Mouse (Mus musculus): ENCODE measurements at regions not wholly inside any gene's neighbourhood (a gene's known extent, or its start where the extent isn't known, plus 50 kb on each side); places are given as distances from the start of the nearest gene placed in this dataset.

- no peak for DNase-seq
These were observed 68.0 kb upstream of the Smyd2 start for GRCm38 (mm10) chr1:189990046-189990622.

GRCm38 (mm10) chr1:189989376-189989775 lies 67.2 kb upstream of the Smyd2 start:
- DNase-seq, result no peak

- no peak for DNase-seq
These were observed 66.7 kb upstream of the Smyd2 start for GRCm38 (mm10) chr1:189988864-189989263.

- DNase-seq, result no peak
These were observed 63.5 kb upstream of the Smyd2 start for GRCm38 (mm10) chr1:189985516-189986205.

- DNase-seq, result no peak
These were observed 56.1 kb upstream of the Smyd2 start for GRCm38 (mm10) chr1:189978244-189978643.

- no peak for DNase-seq
These were observed 53.5 kb upstream of the Smyd2 start for GRCm38 (mm10) chr1:189975660-189976059.

- peak; percentile 67 for DNase-seq
These were observed 50.7 kb upstream of the Smyd2 start for GRCm38 (mm10) chr1:189972790-189973406.

Data from kidney, adult 11 months (tissue).